Mouse (Mus musculus) T-helper 1 cell (primary cell): ENCODE data around the gene Atg9b.

Experiments
- in situ Hi-C: fragments of 300-600 bp; cut with MboI, MseI; formaldehyde crosslinking; loops from one replicate; pipeline ENCODE4 v1.15.1; 2025; ENCODE audit warnings: high pct_unique_total_duplicates

Atg9b gene

DNA sequence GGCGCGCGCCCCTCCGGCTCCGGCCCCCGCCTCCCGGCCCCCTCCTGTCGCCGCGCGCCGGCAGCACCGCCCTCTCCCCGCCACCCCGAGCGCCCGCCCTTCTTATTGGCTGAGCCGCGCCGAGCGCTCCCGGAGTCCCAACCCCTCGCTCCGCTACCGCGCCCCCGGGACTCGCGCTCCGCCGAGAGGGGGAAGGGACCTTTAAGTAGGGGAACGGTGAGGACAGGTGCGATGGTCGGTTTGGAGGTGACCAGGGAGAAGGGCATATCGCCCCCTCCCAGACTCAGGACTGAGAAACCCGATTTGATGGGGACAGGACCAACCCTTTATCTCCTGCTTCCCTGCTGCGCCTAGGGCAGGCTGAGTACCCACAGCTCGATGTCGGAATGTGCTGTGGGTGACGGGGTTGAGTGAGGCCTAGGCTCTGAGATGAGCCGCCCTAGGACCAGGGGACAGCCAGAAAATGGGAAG, 40.2 kb downstream of the Atg9b start:
- in situ Hi-C loops, result no loop called here

- in situ Hi-C loops, result no loop called here
These were observed 40.7 kb downstream of the Atg9b start, which contains the start of gene Kcnh2 for GRCm38 (mm10) chr5:24351278-24351677. Gene Kcnh2 (minus strand): TSS chr5:24351604.

GRCm38 (mm10) chr5:24350531-24351250, 41.3 kb downstream of the Atg9b start:
- in situ Hi-C loops, result no loop called here

GRCm38 (mm10) chr5:24350073-24350472, 41.9 kb downstream of the Atg9b start:
- in situ Hi-C loops, result no loop called here

- in situ Hi-C loops, result no loop called here
These were observed 43.4 kb downstream of the Atg9b start for GRCm38 (mm10) chr5:24348546-24348945.

- in situ Hi-C loops, result no loop called here
These were observed 43.8 kb downstream of the Atg9b start for GRCm38 (mm10) chr5:24348128-24348527.

DNA sequence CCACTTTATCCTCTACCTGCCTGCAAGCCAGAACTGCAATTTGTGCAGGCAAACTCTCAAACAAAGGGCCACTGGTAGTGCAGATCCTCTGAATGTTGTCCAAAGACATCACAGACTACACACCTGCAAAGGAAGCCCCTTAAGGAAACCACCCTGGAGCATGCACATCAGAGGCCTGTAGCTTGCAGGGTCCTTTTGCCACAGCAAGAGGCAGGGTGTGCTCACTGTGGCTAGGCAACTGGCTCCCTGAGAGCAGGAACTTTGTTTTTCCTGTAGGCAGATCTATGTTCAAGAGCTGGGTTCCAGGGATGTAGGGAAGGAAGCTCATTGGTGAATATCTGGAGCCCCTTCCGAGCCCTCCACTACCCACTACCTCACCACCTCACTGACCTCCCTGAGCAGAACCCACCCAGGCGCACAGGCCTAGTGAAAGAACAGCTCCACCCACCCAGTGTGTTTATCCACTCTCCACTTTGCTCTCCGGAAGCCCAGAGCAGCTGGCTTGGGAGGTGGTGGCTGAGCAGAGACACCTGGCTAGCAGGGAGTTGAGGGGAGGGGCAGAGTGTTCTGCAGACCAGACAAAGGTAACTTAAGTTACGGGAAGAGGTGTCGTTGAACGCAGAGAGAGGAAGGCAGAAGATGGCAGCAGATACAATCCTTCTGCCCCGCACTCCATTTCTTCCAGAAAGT, 44.6 kb downstream of the Atg9b start:
- in situ Hi-C loops, result no loop called here

- in situ Hi-C loops, result no loop called here
These were observed 45.6 kb downstream of the Atg9b start for GRCm38 (mm10) chr5:24346313-24346712.

GRCm38 (mm10) chr5:24344477-24345051, 47.4 kb downstream of the Atg9b start:
- in situ Hi-C loops, result no loop called here

GRCm38 (mm10) chr5:24343977-24344436, 47.9 kb downstream of the Atg9b start:
- in situ Hi-C loops, result no loop called here

DNA sequence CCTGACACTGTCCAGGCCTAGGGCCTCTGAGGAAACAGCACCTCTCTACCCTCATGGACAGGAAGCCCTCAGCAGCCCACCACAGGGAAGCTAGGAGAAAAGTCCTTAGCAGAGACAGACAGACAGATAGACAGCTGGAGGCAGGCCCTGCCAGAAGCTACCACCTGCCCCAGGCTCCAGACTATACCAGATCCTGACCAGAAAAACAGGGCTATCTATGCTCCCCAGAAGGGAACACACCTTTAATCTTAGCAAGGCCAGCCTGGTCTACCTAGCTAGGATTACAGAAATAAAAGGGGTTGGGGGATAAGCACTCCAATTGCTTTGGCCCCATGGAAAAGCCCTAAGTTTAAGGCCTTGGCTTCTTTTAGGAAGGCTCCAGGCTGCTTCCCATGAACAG, 48.6 kb downstream of the Atg9b start:
- in situ Hi-C loops, result no loop called here

DNA sequence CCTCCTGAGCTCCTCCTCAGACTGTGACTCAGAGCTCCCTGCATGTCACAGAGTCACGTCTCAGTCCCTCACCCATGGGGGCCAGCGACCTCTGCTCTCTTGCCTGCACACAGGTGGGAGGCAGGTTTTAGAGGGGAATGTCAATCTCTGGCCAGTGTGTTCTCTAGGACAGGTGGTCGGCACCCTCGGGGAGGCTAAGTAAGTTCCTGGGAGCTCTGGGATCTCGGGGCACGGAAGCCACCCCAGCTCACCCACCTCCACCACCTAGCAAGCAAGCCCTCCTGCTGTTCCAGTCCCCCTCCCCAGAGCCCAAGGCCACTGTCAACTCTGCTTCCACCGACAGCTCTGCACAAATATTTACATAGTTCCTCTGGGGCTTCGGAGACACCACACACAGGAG, 49.0 kb downstream of the Atg9b start:
- in situ Hi-C loops, result no loop called here

GRCm38 (mm10) chr5:24342205-24342963, 49.6 kb downstream of the Atg9b start:
- in situ Hi-C loops, result no loop called here

GRCm38 (mm10) chr5:24337821-24338220, 54.1 kb downstream of the Atg9b start:
- in situ Hi-C loops, result no loop called here

DNA sequence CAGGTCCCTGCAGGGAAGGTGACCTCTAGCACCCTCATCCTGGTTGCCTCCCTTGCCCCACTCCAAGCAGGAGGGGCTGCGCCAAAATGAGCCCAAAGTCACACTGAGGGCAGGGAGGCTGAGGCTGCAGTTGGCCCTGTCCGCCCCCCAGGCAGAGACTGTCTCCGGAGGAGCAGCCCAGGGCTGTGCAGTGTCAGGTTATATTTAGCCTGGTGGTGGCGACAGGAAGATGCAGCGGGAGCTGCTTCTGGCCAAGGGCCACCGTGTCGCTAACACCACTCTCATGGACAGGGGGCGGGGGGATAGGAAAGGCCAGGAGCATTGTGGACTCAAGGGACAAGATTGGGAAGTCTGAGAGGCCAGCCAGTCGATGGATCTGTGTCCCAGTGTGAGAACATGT, 54.6 kb downstream of the Atg9b start:
- in situ Hi-C loops, result no loop called here

DNA sequence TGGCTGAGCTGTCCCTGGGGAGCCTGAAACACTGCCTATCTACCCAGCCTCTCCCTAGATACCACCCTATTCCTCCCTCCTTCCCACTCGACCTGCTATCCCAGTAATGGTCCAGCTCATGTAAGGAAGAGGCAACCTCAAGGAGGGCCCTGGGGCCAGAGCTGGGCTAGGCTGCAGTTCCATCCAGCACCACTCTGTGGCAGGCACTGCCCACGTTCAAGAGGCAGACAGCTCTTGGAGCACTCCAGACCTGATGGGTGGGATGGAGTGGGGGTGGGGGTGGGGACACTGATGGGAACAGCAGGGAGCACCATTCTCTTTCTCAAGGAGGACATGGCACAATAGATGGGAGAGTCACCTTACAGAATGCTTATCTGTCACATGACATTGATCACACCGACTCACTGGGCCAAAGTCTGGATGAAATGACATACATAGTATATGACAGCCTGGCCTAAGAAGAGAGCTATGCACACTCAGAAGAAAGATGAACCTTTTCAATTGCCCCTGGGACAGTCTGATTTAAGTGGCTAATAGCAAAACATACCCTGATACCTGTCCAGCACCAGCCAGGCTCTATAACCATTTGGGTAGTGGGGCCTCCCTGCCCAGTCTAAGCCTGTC, 55.9 kb downstream of the Atg9b start:
- in situ Hi-C loops, result no loop called here

GRCm38 (mm10) chr5:24334749-24335148, 57.2 kb downstream of the Atg9b start:
- in situ Hi-C loops, result no loop called here
